Mouse (Mus musculus): ENCODE results near the gene Tex14. TPM values are rescaled to one million over a fixed set of nuclear protein-coding genes. Genes with fewer than 3 reads are reported as not detected.

Gene Tex14
- polyA plus RNA-seq, 1 experiment from 2014 or later, result 0.65 TPM

Other genes starting within 250 kb of the Tex14 start
- 2.9 and 3.0 TPM in 2 replicates for gene Ppm1e, start 46.0 kb upstream of the Tex14 start, polyA plus RNA-seq (2015; fragmentation: Nextera tagmentation; extraction: Ambion mirVana)
- 8.3 and 9.1 TPM in 2 replicates for gene Rad51c, start 111 bp upstream of the Tex14 start, polyA plus RNA-seq (2015; fragmentation: Nextera tagmentation; extraction: Ambion mirVana)
- gene Gm11492, start 161.6 kb downstream of the Tex14 start, polyA plus RNA-seq (2015; fragmentation: Nextera tagmentation; extraction: Ambion mirVana), result not detected in 2 replicates
- gene Sept4, start 163.8 kb downstream of the Tex14 start, polyA plus RNA-seq (2015; fragmentation: Nextera tagmentation; extraction: Ambion mirVana), result 54.7 and 60.8 TPM in 2 replicates
- 38.5 and 39.4 TPM in 2 replicates for gene Mtmr4, start 187.1 kb downstream of the Tex14 start, polyA plus RNA-seq (2015; fragmentation: Nextera tagmentation; extraction: Ambion mirVana)
- gene Hsf5, start 212.1 kb downstream of the Tex14 start, polyA plus RNA-seq (2015; fragmentation: Nextera tagmentation; extraction: Ambion mirVana), result 0.26 TPM in 2 replicates

Data from kidney, embryonic 15.5 days (tissue).